Mouse (Mus musculus) left cerebral cortex, postnatal 10 days (tissue): ENCODE results near the gene Pkd1l2. TPM values are rescaled to one million over a fixed set of nuclear protein-coding genes. Genes with fewer than 3 reads are reported as not detected.

Source experiments
- DNase-seq, 2 experiments: peaks; one replicate each; pipeline ENCODE4 v3.0.0; 2021 to 2022; ENCODE audit warnings: low spot score in 2 of 2, mixed read lengths in 1 of 2; ENCODE audit errors: extremely low spot score in 1 of 2
- intact Hi-C: fragments of 180-260 bp; cut with DNase I; formaldehyde crosslinking; loops from one replicate; pipeline ENCODE4 v1.15.1; 2025
- total RNA-seq, 2 experiments: library from RNA; stranded (reverse); gene quantifications; 2 replicates each; pipeline ENCODE4 v1.2.3; 2021

The Pkd1l2 gene
- total RNA-seq, 2 experiments from 2014 or later = not detected

GRCm38 (mm10) chr8:117094053-117094452, 11.8 kb upstream of the Pkd1l2 start:
- no peak for DNase-seq
- intact Hi-C loops = no loop called here

GRCm38 (mm10) chr8:117089802-117090201, 7.6 kb upstream of the Pkd1l2 start:
- no peak for DNase-seq
- intact Hi-C loops = no loop called here

GRCm38 (mm10) chr8:117087036-117087435, 4.8 kb upstream of the Pkd1l2 start:
- intact Hi-C loops = no loop called here
- no peak for DNase-seq

- DNase-seq = no peak
- intact Hi-C loops = no loop called here
Measured at GRCm38 (mm10) chr8:117085521-117085920, 3.3 kb upstream of the Pkd1l2 start.

GRCm38 (mm10) chr8:117082947-117083559, 804 bp upstream of the Pkd1l2 start:
- intact Hi-C loops = no loop called here
- no peak for DNase-seq

GRCm38 (mm10) chr8:117079652-117080051, 2.6 kb downstream of the Pkd1l2 start:
- intact Hi-C loops = no loop called here
- no peak for DNase-seq

GRCm38 (mm10) chr8:117078367-117078926, 3.8 kb downstream of the Pkd1l2 start:
- intact Hi-C loops = no loop called here
- no peak for DNase-seq

DNA sequence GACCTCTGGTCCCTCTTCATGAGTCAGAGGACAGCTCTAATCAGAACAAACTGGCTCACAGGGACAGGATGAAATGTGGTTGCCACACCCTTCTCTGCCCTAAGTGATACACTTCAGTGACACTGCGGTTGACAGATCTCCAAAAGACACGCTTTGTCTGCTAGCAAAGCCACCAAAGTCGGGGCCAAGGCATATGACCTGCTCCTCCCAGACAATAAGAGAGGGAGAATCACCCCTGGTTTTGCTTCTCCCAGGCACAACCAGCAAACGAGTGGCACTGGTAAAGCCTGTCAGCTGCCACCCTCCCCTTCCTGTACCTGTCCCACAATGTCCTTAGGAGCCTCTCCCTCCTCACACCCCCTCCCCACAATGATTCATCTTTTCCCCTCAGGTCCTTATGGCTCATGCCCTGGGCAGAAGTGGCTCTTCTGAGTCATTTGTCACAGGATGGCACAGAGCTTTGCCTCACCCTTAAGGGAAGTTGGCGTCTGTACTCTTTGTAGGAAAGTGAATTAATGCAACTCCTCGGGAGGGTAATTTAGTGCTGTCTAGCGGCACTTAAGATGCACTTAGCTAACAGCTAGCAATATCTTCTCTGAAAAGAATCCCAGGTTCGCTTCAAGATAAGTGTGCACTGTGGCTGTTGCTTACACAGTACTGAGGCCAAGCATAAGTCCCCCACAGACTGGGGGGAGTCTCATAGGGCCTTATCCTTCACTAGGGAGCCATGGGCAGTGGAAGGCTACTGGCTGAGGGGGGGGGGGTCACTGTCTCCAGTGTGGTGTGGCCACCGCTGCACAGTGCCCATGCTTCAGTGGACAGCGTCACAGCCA, 7.7 kb downstream of the Pkd1l2 start:
- DNase-seq = no peak
- intact Hi-C loops = no loop called here

- no peak for DNase-seq
- intact Hi-C loops = no loop called here
Measured at GRCm38 (mm10) chr8:117069708-117070107, 12.5 kb downstream of the Pkd1l2 start.

DNA sequence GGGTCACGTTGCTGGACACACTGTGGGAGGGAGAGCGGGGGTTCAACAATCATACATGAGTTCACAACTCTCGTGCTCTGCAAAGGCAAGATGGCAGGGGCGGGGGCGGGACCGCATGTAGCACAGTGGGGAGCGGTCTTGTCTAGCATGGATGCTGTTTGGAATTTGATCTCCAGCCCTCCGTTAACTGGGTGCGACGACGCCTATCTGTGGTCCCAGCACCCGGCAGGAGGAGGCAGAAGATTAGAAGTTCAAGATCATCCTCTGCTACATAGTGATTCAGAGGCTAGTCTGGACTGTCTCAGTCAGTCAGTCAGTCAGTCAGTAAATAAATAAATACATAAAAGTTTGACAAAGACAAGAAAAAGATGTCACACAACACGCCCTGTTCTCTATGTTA, 14.0 kb downstream of the Pkd1l2 start:
- intact Hi-C loops = no loop called here

DNA sequence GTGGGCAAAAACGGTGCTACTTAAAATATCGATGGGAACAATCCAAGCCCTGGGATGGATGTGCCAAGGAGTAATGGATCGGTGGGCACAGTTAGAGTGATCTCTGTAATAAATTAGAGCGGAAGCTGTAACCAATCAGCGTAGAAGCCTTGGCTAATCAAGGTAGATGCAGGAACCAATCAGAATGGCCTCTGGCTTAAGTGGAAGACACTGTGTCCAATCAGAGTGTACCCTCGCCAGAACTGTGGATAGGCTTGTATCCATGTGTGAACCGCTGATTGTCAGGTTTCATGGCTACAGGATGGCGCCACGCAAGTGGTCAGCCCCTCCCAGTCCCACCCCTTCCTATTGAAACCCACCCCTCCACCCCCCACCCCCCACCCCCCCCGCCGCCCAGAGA, 14.9 kb downstream of the Pkd1l2 start:
- no peak for DNase-seq
- intact Hi-C loops = no loop called here

More for the DNA sequence above, 14.0 kb downstream of the Pkd1l2 start:
- DNase-seq = no peak

GRCm38 (mm10) chr8:117066955-117067354, 15.3 kb downstream of the Pkd1l2 start:
- intact Hi-C loops = no loop called here
- DNase-seq = no peak

DNA sequence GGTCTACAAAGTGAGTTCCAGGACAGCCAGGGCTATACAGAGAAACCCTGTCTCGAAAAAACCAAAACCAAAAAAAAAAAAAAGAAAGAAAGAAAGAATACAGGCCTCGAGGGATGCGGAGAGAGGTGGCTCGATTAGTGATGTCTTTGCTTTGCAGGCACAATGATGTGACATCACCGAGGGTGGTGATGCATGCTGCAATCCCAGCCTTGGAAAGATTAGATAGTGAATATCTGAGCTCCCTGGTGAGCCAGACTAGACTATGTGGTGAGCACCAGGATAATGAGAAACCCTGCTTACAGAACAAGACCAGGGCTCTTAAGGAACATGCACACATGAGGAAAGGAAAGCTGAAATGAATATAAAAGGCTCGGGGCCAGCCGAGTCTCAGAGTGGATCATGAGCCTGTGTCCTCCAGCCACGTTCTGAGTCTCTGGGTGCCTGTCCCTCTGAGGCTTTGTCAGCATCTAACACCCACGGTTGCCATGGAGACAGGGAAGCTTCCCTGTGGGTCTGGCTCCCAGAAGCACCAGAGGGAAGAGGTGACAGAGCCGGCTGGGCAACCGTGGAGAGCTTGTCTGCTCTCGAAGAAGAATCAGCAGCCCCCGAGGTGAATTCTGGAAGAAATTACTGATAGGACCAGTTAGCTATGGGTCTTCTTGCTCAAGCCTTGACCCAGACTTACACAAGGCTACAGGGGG, 20.9 kb downstream of the Pkd1l2 start:
- peak; percentile 9 to 58 for DNase-seq
- intact Hi-C loops = no loop called here

DNA sequence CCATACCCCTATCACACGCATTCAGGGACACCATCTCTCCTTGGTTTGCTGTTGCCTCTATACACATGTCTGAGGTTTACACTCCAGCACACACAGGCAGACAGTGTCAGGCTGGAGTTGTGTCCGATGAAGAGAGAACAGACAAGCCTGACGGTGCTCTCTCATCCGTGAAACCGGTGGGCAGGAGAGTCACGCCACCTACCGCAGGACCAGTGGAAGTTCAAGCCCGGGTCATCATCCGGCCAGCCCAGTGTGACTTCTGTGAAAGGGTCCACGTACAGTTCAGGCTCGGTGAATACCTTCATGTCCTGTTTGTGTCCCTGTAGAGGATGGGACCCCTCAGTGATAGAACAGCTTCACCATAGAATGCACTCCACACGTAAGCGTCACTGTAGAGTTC, 21.9 kb downstream of the Pkd1l2 start:
- intact Hi-C loops = no loop called here
- no peak for DNase-seq

- intact Hi-C loops = no loop called here
- DNase-seq = no peak
Measured at GRCm38 (mm10) chr8:117059021-117059420, 23.2 kb downstream of the Pkd1l2 start.

- intact Hi-C loops = no loop called here
- no peak for DNase-seq
Measured at GRCm38 (mm10) chr8:117055097-117055496, 27.2 kb downstream of the Pkd1l2 start.

- intact Hi-C loops = no loop called here
- DNase-seq = no peak
Measured at GRCm38 (mm10) chr8:117054146-117054545, 28.1 kb downstream of the Pkd1l2 start.

- peak in 1 of 2 experiments; percentile 40 for DNase-seq
- intact Hi-C loops = no loop called here
Measured at GRCm38 (mm10) chr8:117053135-117054079, 28.8 kb downstream of the Pkd1l2 start.
